Mouse (Mus musculus): ENCODE measurements around the gene Igsf8. TPM values are rescaled to one million over a fixed set of nuclear protein-coding genes. Genes with fewer than 3 reads are reported as not detected.
A peak's percentile ranks its signal among the peaks of the same experiment; 100 is the strongest.

Igsf8 gene
- polyA plus RNA-seq, 1 experiment from 2014 or later, result 12.8 TPM

DNA sequence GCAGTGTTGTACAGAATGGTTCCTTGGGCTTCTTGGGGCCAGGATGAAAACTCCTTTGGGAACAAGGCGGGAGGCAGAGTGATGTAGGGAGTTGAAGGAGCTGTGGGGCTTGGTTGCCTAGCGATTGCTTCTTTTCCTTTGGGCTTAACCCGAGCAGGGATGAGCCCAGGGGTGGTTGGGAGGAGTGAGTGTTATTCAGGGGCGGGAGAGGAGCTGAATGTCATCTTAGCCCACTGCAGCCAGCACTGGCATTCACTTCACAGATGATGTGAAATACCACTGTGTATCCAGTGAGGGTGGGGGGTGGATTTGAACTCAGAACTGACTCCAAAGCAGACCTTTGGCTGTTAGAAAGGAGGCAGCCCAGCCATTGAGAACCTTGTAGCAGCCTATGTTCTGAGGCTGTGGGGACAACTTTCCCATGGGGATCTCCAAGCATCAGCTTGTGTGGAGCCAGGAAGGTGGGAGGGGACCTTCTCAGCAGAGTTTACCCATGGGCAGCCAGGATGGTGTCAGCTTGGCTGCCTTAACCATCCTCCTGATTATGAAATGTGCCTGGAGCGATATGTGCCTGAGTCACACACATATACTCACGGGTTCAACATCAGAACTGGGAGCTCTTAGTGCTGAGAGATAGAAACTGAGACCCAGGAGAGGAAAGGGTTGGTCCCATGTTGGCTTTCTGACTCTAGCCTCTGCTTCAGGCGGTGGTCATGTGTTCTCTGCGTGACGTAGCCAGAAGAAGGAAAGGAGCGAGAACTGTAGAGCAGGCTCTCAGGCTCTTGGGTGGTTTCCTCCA lies 52.4 kb downstream of the Igsf8 start:
- WGBS (ENCODE audit: insufficient replicate concordance), result 76% methylated on average over 10 of the region's 10 CpGs
- Histone ChIP-seq H3K9ac (replicated peaks) (no peak overlapping the region), H3K4me3 (ENCODE audit: low read depth, low read length) (no peak overlapping the region; the same call in 1 of the 2 replicates), H3K36me3 (replicated peaks; ENCODE audit: insufficient read depth, low read length) (peaks cover 7% of the 10 kb centered on the region; the same call in 1 of the 2 replicates), H3K4me2 (ENCODE audit: low read depth, low read length) (peak overlapping the region; percentile 94), H3K27me3 (ENCODE audit: insufficient read depth, low read length) (no peaks in the 10 kb centered on the region), H3K4me1 (ENCODE audit: insufficient read depth) (peaks cover 29% of the 10 kb centered on the region), H3K9me3 (ENCODE audit: low read length) (no peaks in the 10 kb centered on the region), H3K27ac (ENCODE audit: low read depth) (no peak overlapping the region)
- TF ChIP-seq CTCF (IDR thresholded peaks at IDR 0.05; ENCODE audit: low read depth) (no peak), EP300 (IDR thresholded peaks at IDR 0.05; ENCODE audit: low read depth) (no peak)
- DNase-seq (no peak), ATAC-seq (no peak)

DNA sequence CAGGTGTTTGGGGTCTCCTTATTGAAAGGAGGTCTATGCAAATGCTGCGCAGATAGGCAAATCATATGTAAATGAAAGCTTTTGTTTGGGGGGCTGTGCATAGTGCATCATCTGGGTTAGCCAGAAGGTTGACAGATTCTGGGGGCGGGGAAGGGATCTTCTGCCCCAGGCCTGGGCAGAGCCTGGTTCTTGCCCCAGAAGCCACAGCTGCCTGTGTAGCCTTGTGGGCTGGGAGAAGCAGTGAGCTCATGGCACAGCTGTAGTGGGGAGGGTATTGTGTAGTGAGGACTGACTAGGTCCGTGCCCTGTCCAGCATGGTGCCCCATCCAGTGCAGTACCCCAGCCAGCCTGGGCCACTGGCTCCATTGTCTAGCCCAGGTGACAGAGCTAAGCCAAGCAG lies 53.5 kb downstream of the Igsf8 start:
- H3K4me3 ChIP-seq (ENCODE audit: low read depth, low read length), result no peak overlapping the region
- no peak for ATAC-seq
- TF ChIP-seq EP300 (IDR thresholded peaks at IDR 0.05; ENCODE audit: low read depth) (no peak), CTCF (IDR thresholded peaks at IDR 0.05; ENCODE audit: low read depth) (no peak)
- peaks cover 7% of the 10 kb centered on the region for H3K36me3 ChIP-seq (replicated peaks; ENCODE audit: insufficient read depth, low read length)
- no peak for DNase-seq
- H3K27me3 ChIP-seq (ENCODE audit: insufficient read depth, low read length), result no peaks in the 10 kb centered on the region
- H3K27ac ChIP-seq (ENCODE audit: low read depth), result no peak overlapping the region
- no peak overlapping the region for H3K9ac ChIP-seq (replicated peaks)
- WGBS (ENCODE audit: insufficient replicate concordance), result 73% methylated on average over 3 of the region's 3 CpGs
- peaks cover 27% of the 10 kb centered on the region for H3K4me1 ChIP-seq (ENCODE audit: insufficient read depth)
- H3K9me3 ChIP-seq (ENCODE audit: low read length), result no peaks in the 10 kb centered on the region
- no peak overlapping the region for H3K4me2 ChIP-seq (ENCODE audit: low read depth, low read length)

DNA sequence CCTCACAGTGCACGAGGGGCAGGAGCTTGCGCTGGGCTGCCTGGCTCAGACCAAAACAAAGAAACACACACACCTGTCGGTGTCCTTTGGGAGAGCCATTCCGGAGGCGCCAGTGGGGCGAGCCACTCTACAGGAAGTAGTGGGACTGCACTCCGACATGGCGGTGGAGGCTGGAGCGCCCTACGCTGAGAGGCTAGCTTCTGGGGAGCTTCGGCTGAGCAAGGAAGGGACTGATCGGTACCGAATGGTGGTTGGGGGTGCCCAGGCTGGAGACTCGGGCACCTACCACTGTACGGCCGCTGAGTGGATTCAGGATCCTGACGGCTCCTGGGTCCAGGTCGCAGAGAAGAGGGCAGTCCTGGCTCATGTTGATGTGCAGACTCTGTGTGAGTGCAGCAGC lies 56.0 kb downstream of the Igsf8 start:
- H3K36me3 ChIP-seq (replicated peaks; ENCODE audit: insufficient read depth, low read length), result peaks cover 7% of the 10 kb centered on the region
- TF ChIP-seq CTCF (IDR thresholded peaks at IDR 0.05; ENCODE audit: low read depth) (no peak), EP300 (IDR thresholded peaks at IDR 0.05; ENCODE audit: low read depth) (no peak)
- no peak overlapping the region for H3K4me2 ChIP-seq (ENCODE audit: low read depth, low read length)
- peaks cover 13% of the 10 kb centered on the region for H3K4me1 ChIP-seq (ENCODE audit: insufficient read depth)
- no peaks in the 10 kb centered on the region for H3K27me3 ChIP-seq (ENCODE audit: insufficient read depth, low read length)
- H3K9me3 ChIP-seq (ENCODE audit: low read length), result no peaks in the 10 kb centered on the region
- no peak overlapping the region for H3K27ac ChIP-seq (ENCODE audit: low read depth)
- no peak for DNase-seq
- no peak for ATAC-seq
- H3K9ac ChIP-seq (replicated peaks), result no peak overlapping the region
- no peak overlapping the region for H3K4me3 ChIP-seq (ENCODE audit: low read depth, low read length)
- WGBS (ENCODE audit: insufficient replicate concordance), result 86% methylated on average over 18 of the region's 18 CpGs

DNA sequence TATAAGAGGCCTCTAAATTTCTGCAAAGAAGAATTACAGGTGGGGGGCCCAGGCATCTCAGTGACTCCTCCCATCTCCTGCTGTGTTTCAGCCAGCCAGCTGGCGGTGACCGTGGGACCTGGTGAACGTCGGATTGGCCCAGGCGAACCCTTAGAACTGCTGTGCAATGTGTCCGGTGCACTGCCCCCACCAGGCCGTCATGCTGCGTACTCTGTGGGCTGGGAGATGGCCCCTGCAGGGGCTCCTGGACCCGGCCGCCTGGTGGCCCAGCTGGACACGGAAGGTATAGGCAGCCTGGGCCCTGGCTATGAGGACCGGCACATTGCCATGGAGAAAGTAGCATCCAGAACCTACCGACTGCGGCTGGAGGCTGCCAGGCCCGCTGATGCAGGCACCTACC lies 56.5 kb downstream of the Igsf8 start:
- no peak for ATAC-seq
- no peak overlapping the region for H3K4me3 ChIP-seq (ENCODE audit: low read depth, low read length)

DNA sequence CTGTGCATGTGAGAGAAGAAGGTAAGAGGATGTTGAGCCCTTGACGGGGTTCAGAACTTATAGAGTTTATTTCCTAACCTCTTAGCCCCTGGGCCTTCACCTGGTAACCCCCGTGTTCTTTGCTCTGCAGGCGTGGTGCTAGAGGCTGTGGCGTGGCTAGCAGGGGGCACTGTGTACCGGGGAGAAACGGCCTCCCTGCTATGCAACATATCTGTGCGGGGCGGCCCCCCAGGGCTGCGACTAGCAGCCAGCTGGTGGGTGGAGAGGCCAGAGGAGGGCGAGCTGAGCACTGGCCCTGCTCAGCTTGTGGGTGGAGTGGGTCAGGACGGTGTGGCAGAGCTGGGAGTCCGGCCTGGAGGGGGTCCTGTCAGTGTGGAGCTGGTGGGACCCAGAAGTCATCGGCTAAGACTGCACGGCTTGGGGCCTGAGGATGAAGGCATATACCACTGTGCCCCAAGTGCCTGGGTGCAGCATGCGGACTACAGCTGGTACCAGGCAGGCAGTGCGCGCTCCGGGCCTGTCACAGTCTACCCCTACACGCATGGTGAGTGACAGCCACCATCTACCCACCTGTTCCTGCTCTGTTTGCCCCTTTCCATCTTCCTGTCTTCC lies 57.1 kb downstream of the Igsf8 start:
- no peak overlapping the region for H3K27ac ChIP-seq (ENCODE audit: low read depth)
- H3K4me3 ChIP-seq (ENCODE audit: low read depth, low read length), result no peak overlapping the region
- H3K27me3 ChIP-seq (ENCODE audit: insufficient read depth, low read length), result no peaks in the 10 kb centered on the region
- H3K9me3 ChIP-seq (ENCODE audit: low read length), result no peaks in the 10 kb centered on the region
- H3K36me3 ChIP-seq (replicated peaks; ENCODE audit: insufficient read depth, low read length), result peaks cover 7% of the 10 kb centered on the region
- H3K4me1 ChIP-seq (ENCODE audit: insufficient read depth), result peaks cover 2% of the 10 kb centered on the region; the same call in 1 of the 2 replicates
- WGBS (ENCODE audit: insufficient replicate concordance), result 93% methylated on average over 19 of the region's 19 CpGs
- no peak overlapping the region for H3K9ac ChIP-seq (replicated peaks)
- TF ChIP-seq EP300 (IDR thresholded peaks at IDR 0.05; ENCODE audit: low read depth) (no peak), CTCF (IDR thresholded peaks at IDR 0.05; ENCODE audit: low read depth) (no peak)
- no peak overlapping the region for H3K4me2 ChIP-seq (ENCODE audit: low read depth, low read length)
- no peak for ATAC-seq
- no peak for DNase-seq

More for the DNA sequence above, 56.5 kb downstream of the Igsf8 start:
- WGBS (ENCODE audit: insufficient replicate concordance), result 89% methylated on average over 15 of the region's 15 CpGs
- Histone ChIP-seq H3K4me1 (ENCODE audit: insufficient read depth) (peaks cover 8% of the 10 kb centered on the region), H3K9ac (replicated peaks) (no peak overlapping the region), H3K27me3 (ENCODE audit: insufficient read depth, low read length) (no peaks in the 10 kb centered on the region), H3K4me2 (ENCODE audit: low read depth, low read length) (no peak overlapping the region), H3K9me3 (ENCODE audit: low read length) (no peaks in the 10 kb centered on the region), H3K27ac (ENCODE audit: low read depth) (no peak overlapping the region), H3K36me3 (replicated peaks; ENCODE audit: insufficient read depth, low read length) (peaks cover 7% of the 10 kb centered on the region)
- TF ChIP-seq EP300 (IDR thresholded peaks at IDR 0.05; ENCODE audit: low read depth) (no peak), CTCF (IDR thresholded peaks at IDR 0.05; ENCODE audit: low read depth) (no peak)
- no peak for DNase-seq

DNA sequence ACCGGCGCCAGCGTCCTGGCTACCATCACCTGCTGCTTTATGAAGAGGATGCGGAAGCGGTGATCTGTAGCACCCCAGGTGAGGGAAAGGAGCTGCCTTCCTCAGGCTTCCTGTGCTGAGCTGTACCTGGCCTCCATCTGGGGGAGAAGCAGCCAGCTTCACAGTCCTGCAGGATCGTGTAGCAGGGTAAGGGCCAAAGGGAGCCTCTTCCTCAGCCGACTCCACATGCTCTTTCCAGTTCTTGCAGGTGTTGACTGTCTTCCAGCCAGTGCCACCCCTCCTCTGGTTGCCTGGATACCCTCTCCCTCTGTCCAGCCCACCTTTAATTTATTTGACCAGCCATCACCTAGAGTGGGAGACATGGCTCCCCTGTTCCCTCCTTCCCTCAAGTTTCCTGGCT lies 57.9 kb downstream of the Igsf8 start:
- TF ChIP-seq CTCF (IDR thresholded peaks at IDR 0.05; ENCODE audit: low read depth) (no peak), EP300 (IDR thresholded peaks at IDR 0.05; ENCODE audit: low read depth) (no peak)
- H3K4me2 ChIP-seq (ENCODE audit: low read depth, low read length), result no peak overlapping the region
- H3K27ac ChIP-seq (ENCODE audit: low read depth), result no peak overlapping the region
- no peak overlapping the region for H3K9ac ChIP-seq (replicated peaks)
- WGBS (ENCODE audit: insufficient replicate concordance), result 84% methylated on average over 7 of the region's 7 CpGs
- ATAC-seq (no peak), DNase-seq (no peak)
- no peak overlapping the region for H3K4me3 ChIP-seq (ENCODE audit: low read depth, low read length)
- no peaks in the 10 kb centered on the region for H3K4me1 ChIP-seq (ENCODE audit: insufficient read depth)
- no peaks in the 10 kb centered on the region for H3K9me3 ChIP-seq (ENCODE audit: low read length)
- H3K36me3 ChIP-seq (replicated peaks; ENCODE audit: insufficient read depth, low read length), result peaks cover 7% of the 10 kb centered on the region
- no peaks in the 10 kb centered on the region for H3K27me3 ChIP-seq (ENCODE audit: insufficient read depth, low read length)
